Mouse (Mus musculus) right cerebral cortex, postnatal 4 days (tissue): Measurements from ENCODE around the gene Plekha6.
"Not testable (repeated sequence)": the region's sequence is repeated elsewhere in the genome, so short reads cannot be mapped to it uniquely, and the experiment has no call there.

Experiments used
- DNase-seq: peaks from one replicate; pipeline ENCODE4 v3.0.0-alpha.2; 2022

The Plekha6 gene

GRCm38 (mm10) chr1:133328299-133328795 is 164.3 kb downstream of the Plekha6 start:
- DNase-seq, result no peak

- peak; percentile 41 for DNase-seq
Measured at GRCm38 (mm10) chr1:133328896-133329637, 165.1 kb downstream of the Plekha6 start.

GRCm38 (mm10) chr1:133329638-133329964 is 165.6 kb downstream of the Plekha6 start:
- DNase-seq, result no peak

- no peak for DNase-seq
Measured at GRCm38 (mm10) chr1:133331142-133331541, 167.1 kb downstream of the Plekha6 start.

- no peak for DNase-seq
Measured at GRCm38 (mm10) chr1:133332656-133333430, 168.8 kb downstream of the Plekha6 start.

- DNase-seq, result no peak
Measured at GRCm38 (mm10) chr1:133333937-133334336, 169.9 kb downstream of the Plekha6 start.

- DNase-seq, result not testable (repeated sequence)
Measured at GRCm38 (mm10) chr1:133340403-133340802, 176.4 kb downstream of the Plekha6 start.

- no peak for DNase-seq
Measured at GRCm38 (mm10) chr1:133344357-133344756, 180.3 kb downstream of the Plekha6 start.

GRCm38 (mm10) chr1:133346531-133346930 is 182.5 kb downstream of the Plekha6 start:
- DNase-seq, result peak; percentile 59

- DNase-seq, result no peak
Measured at GRCm38 (mm10) chr1:133347226-133347625, 183.2 kb downstream of the Plekha6 start.

- DNase-seq, result no peak
Measured at GRCm38 (mm10) chr1:133347693-133348520, 183.9 kb downstream of the Plekha6 start.

GRCm38 (mm10) chr1:133350210-133350609 is 186.2 kb downstream of the Plekha6 start, which contains the start of gene Ren1:
Gene Ren1, plus strand, starts transcription at chr1:133350510.
- DNase-seq, result no peak

- peak; percentile 51 for DNase-seq
Measured at GRCm38 (mm10) chr1:133351762-133352161, 187.8 kb downstream of the Plekha6 start.
